Mouse (Mus musculus) liver, adult 2 months (tissue): ENCODE measurements around the gene 9230104L09Rik.

ENCODE experiments used
- CTCF ChIP-seq: fragments of 200-500 bp; IDR thresholded peaks from 2 replicates; pipeline ENCODE4 v1.5.1; 2011; ENCODE audit warnings: low read depth, low read length, control low read depth
- POLR2A ChIP-seq: fragments of 200-500 bp; IDR thresholded peaks from 2 replicates; pipeline ENCODE4 v1.6.1; 2011; ENCODE audit warnings: low read length, control low read depth; ENCODE audit not compliant: insufficient read depth; ENCODE audit errors: extremely low read depth

GRCm38 (mm10) chr2:148806696-148807095 is 58.1 kb downstream of the 9230104L09Rik start:
- TF ChIP-seq POLR2A: no peak
- no peak for TF ChIP-seq CTCF
